Mouse (Mus musculus): Measurements from ENCODE around the gene Cabp7. TPM values are rescaled to one million over a fixed set of nuclear protein-coding genes. Genes with fewer than 3 reads are reported as not detected.
"Not testable (repeated sequence)": the region's sequence is repeated elsewhere in the genome, so short reads cannot be mapped to it uniquely, and the experiment has no call there.

Cabp7 gene
- polyA plus RNA-seq, 2 experiments from 2014 or later = 0.15 to 0.31 TPM

GRCm38 (mm10) chr11:4745969-4746368 is 609 bp downstream of the Cabp7 start:
- no peak for ATAC-seq

GRCm38 (mm10) chr11:4744691-4745090 is 1.9 kb downstream of the Cabp7 start:
- no peak for ATAC-seq

- ATAC-seq = no peak
Observed at GRCm38 (mm10) chr11:4740785-4741184, 5.8 kb downstream of the Cabp7 start.

- no peak for ATAC-seq
Observed at GRCm38 (mm10) chr11:4738719-4739118, 7.9 kb downstream of the Cabp7 start.

- ATAC-seq = no peak
Observed at GRCm38 (mm10) chr11:4737682-4738081, 8.9 kb downstream of the Cabp7 start.

- ATAC-seq = no peak
Observed at GRCm38 (mm10) chr11:4736355-4736754, 10.2 kb downstream of the Cabp7 start.

GRCm38 (mm10) chr11:4734179-4734578 is 12.4 kb downstream of the Cabp7 start:
- ATAC-seq = no peak

GRCm38 (mm10) chr11:4731781-4732180 is 14.8 kb downstream of the Cabp7 start:
- no peak for ATAC-seq

GRCm38 (mm10) chr11:4730913-4731312 is 15.7 kb downstream of the Cabp7 start:
- ATAC-seq = no peak

GRCm38 (mm10) chr11:4730096-4730495 is 16.5 kb downstream of the Cabp7 start:
- no peak for ATAC-seq

GRCm38 (mm10) chr11:4729603-4730002 is 17.0 kb downstream of the Cabp7 start:
- no peak for ATAC-seq

- no peak for ATAC-seq
Observed at GRCm38 (mm10) chr11:4721728-4722127, 24.9 kb downstream of the Cabp7 start.

GRCm38 (mm10) chr11:4720900-4721580 is 25.5 kb downstream of the Cabp7 start:
- no peak for ATAC-seq

GRCm38 (mm10) chr11:4720393-4720792 is 26.2 kb downstream of the Cabp7 start:
- no peak for ATAC-seq

GRCm38 (mm10) chr11:4719961-4720360 is 26.6 kb downstream of the Cabp7 start:
- no peak for ATAC-seq

- ATAC-seq = no peak
Observed at GRCm38 (mm10) chr11:4718548-4718947, 28.0 kb downstream of the Cabp7 start.

- no peak for ATAC-seq
Observed at GRCm38 (mm10) chr11:4716530-4717236, 29.9 kb downstream of the Cabp7 start.

- no peak for ATAC-seq
Observed at GRCm38 (mm10) chr11:4715596-4715995, 31.0 kb downstream of the Cabp7 start.

- ATAC-seq = no peak
Observed at GRCm38 (mm10) chr11:4714727-4715126, 31.9 kb downstream of the Cabp7 start.

GRCm38 (mm10) chr11:4712822-4713221 is 33.8 kb downstream of the Cabp7 start:
- no peak for ATAC-seq

- ATAC-seq = not testable (repeated sequence)
Observed at GRCm38 (mm10) chr11:4710188-4710587, 36.4 kb downstream of the Cabp7 start.

GRCm38 (mm10) chr11:4705178-4705577 is 41.4 kb downstream of the Cabp7 start:
- no peak for ATAC-seq

- peak; percentile 96 for ATAC-seq
Observed at GRCm38 (mm10) chr11:4704072-4704964, 42.3 kb downstream of the Cabp7 start, which contains the start of the genes Uqcr10 and Zmat5. Uqcr10 (minus strand) TSS chr11:4704342. Zmat5 (plus strand) TSS chr11:4704678.
